Mouse (Mus musculus) CD4-positive, CD25-positive, alpha-beta regulatory T cell, adult 2 months (primary cell): ENCODE measurements around the gene Stard7.
"Not testable (repeated sequence)": the region's sequence is repeated elsewhere in the genome, so short reads cannot be mapped to it uniquely, and the experiment has no call there.

Source experiments
- DNase-seq: peaks from one replicate; pipeline ENCODE4 v3.0.0-alpha.2; 2012; ENCODE audit warnings: low read depth, low spot score

Stard7 gene

DNA sequence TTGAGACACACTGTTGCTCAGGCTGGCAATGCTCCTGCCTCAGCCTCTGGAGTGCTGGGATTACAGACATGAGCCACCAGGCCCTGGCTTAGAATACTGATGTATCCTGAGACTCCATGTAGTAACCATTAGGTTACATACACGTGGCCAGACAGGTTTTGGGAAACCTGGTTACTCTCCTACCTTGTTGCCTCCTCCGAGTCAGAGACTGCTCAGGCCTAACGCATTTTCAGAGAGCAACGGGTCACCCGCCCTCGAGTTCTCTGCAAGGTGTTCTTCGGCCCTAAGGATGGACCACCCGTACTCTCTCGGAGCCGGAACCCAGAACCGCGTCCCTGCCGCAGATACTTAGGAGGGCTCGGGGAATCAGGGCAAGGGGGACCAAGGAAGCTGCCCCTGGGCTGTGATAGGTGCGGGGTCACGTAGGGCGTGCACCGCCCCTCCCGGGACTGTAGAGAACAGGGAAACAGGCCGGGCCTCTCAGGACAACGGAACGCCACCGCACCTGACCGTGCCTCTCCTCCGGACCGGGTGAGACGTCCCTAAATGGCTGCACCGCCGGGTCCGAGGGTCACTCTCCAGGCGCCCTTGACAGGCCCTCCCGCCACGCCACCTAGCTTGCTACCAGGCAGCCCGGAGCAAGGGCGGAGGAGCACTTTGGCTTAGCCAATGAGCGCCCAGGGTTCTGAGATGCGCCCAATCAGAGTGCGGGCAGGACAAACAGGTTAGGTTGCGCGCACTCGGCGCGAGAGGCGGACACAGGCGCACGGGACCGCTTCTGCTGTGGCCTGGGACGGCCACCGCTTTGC lies at the start of gene Stard7:
Stard7 (plus strand) TSS at position 728 of the 809 bp plus-strand sequence.
- DNase-seq = peak; percentile 97

GRCm38 (mm10) chr2:127225261-127225660 lies 44.8 kb upstream of the Stard7 start:
- no peak for DNase-seq

DNA sequence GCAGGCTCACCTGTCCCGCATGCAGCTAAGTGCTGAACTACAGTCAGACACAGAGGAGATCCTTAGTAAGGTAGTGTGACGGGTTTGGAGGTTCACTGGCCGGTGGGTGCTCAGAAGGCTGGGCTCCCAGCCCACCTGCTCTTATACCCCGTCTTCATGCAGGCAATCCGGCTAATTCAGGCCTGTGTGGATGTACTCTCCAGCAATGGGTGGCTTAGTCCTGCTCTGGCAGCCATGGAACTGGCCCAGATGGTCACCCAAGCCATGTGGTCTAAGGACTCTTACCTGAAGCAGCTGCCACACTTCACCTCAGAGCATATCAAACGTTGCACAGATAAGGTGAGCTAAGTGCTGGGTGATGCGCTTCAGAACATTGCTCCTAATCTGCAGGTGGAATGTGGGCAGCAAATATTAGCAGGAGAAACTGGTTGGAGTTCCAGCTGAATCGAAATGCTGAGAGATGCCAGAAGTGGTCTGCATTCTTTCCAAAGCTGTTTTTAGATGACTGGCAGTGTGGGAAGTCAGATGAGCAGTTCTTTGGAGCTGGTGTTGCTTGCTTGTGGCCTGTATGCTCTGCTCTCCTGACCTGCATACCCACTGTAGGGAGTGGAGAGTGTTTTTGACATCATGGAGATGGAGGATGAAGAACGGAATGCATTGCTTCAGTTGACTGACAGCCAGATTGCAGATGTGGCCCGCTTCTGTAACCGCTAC lies 32.0 kb upstream of the Stard7 start:
- DNase-seq = no peak

DNA sequence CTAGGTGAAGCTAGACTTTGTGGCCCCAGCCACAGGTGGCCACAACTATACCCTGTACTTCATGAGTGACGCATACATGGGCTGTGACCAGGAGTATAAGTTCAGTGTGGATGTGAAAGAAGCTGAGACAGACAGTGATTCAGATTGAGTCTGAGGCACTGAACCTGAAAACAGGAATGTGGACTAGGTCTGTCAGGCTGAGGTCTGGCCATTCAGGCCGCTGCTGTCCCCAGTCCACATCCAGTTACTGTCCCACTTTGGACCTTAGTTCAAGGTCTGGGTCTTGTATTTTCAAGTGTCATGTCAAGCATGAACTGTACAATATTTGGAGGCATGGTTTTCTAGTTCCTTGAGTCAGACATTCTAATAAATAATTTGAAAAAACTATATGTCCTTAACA lies 30.0 kb upstream of the Stard7 start:
- DNase-seq = no peak

DNA sequence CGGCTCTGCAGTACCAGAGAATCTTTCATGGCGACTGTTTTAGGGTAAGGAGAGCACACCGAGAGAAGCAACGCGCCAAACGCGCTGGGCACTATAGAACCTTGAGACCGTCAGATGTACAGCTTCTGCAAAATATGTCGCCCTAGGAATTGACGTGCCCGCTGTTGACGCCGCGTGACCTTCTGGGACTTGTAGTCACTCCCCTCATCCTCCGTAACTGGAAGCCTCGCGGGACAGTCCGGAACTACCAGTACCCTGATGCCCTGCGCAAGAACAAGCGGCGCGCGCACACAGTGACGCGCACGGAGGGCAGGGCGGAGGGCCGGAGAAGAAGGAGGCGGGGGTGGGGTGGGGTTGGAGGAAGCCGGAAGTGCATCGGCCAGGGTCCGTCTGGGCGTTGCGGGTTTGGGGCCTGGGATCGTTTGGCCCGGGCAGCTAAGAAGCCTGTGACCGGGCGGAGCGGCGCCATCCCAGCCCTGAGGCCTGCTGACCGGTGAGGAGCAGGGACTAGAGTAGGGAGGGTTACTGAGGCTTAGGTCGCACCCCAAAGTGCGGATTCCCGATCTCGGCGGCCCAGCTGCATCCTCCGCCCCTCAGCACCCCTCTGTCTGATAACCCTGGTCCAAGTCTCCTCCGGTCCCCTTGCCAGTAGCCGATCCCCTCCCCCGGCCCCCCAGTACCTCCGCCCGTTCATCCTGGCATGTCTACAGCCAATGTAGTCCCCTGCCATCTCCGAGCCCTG lies 22.3 kb upstream of the Stard7 start, which contains the start of the genes Ciao1 and Tmem127:
Ciao1 (minus strand) TSS at position 225 of the 742 bp plus-strand sequence.
Tmem127 (plus strand) TSS at position 317 of the 742 bp plus-strand sequence.
- peak; percentile 99 for DNase-seq

GRCm38 (mm10) chr2:127248334-127249004 lies 21.5 kb upstream of the Stard7 start:
- DNase-seq = peak; percentile 50

DNA sequence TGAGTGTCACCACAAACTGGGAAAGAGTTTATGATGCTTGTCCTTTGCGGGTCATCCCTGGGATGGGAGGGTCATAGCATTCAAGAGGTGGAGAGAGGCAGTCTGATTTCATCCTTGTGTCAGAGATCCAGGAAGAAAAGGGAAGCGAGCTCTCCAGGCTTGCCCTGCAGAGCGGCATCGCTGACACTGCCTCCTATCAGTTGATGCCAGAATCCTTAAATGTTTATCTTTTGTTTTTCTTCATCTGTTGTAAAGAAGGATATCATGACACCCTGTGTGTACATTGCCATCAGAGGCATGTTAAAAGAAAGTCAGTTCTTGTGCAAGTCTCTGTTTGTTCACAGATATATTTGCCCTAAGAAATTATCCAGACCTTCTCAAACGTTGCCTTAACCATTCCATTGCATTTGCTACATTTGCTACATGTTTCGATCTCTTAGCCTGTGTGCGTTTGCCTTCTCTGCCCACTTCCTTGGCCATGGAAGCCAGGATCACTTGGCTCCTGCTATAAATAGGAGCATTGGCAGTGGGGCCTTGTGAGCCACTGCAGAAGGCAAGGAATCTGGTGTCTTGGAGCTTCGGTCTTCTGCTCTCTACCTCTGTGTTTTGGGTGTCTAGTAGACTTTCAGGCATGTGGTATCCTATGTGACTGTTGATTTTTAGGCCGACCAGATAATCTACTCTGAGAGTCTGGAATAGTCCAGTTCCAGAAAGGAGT lies 19.6 kb upstream of the Stard7 start:
- no peak for DNase-seq

DNA sequence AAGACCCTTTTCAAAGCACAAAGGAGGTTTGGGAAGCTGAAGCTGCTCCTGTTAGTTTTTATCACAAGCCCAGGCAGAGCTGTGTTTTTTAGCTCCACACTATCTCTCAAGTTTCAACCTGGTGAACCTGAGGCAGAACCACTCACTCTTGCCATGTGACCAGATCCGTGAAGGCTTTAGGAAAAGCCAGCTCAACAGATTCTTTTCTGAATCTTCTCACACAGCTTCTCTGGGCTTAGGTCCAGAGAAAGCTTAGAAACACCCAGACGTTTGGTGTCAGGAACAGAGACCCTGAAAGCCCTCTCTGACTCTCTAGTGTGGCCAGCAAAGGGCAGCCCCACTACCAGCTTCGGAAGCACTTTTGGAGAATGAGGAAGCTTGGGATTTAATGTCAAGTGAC lies 18.6 kb upstream of the Stard7 start:
- DNase-seq = no peak

- no peak for DNase-seq
Observed at GRCm38 (mm10) chr2:127251880-127252527, 18.0 kb upstream of the Stard7 start.

DNA sequence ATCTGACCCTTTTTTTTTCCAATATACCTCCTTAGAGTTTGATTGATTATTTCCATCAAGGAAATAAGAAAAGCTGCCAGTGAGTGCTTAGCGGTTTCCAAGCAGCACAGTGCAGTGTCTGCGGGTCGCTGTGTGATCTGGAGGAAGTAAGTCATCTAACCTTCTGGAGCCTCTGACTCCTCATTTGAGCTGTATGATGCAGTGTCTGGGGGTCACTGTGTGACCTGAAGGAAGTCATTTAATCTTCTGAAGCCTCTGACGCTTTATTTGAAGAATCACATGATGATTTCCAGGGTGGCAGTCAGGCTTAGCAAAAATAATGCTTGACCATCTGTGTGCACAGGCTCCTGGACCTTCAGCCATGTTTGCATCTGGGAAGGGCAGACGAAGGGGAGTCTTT lies 17.2 kb upstream of the Stard7 start:
- no peak for DNase-seq

DNA sequence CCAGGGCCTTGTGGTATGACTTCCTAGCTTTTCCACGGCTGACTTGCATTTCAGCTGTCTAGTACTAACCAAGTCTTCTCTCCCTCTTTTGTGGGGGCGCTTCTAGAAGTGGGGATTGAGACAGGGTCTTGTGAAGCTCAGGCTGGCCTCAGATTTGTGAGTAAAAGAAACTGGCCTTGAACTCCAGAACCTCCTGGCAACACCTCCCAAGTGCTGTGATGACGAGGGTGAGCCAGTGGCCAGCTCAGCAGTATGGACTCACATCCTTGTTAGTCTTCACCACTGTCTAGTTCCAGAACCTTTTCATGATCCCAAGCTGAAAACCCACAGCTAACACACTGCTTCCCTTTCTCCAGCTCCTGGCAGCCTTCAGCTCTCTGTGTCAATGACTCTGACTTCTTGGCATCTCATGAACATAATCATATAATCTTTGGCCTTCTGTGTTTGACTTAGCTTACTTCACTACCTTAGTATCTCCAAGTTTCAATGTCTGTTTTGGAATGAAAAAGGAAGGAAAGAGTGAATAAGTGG lies 15.3 kb upstream of the Stard7 start:
- no peak for DNase-seq

- DNase-seq = no peak
Observed at GRCm38 (mm10) chr2:127255294-127255693, 14.7 kb upstream of the Stard7 start.

- DNase-seq = no peak
Observed at GRCm38 (mm10) chr2:127259340-127259739, 10.7 kb upstream of the Stard7 start.

- no peak for DNase-seq
Observed at GRCm38 (mm10) chr2:127262480-127262879, 7.5 kb upstream of the Stard7 start.

- no peak for DNase-seq
Observed at GRCm38 (mm10) chr2:127267854-127268253, 2.2 kb upstream of the Stard7 start.

GRCm38 (mm10) chr2:127270300-127271041 lies 453 bp downstream of the Stard7 start:
- DNase-seq = peak; percentile 89

- peak; percentile 40 for DNase-seq
Observed at GRCm38 (mm10) chr2:127271042-127271515, 1.1 kb downstream of the Stard7 start.

GRCm38 (mm10) chr2:127272049-127272448 lies 2.0 kb downstream of the Stard7 start:
- not testable (repeated sequence) for DNase-seq

- no peak for DNase-seq
Observed at GRCm38 (mm10) chr2:127272806-127273205, 2.8 kb downstream of the Stard7 start.
